Mouse (Mus musculus): ENCODE results near the gene Gm45713. TPM values are rescaled to one million over a fixed set of nuclear protein-coding genes. Genes with fewer than 3 reads are reported as not detected.
"Not testable (repeated sequence)": the region's sequence is repeated elsewhere in the genome, so short reads cannot be mapped to it uniquely, and the experiment has no call there.

The Gm45713 gene
- polyA plus RNA-seq, 1 experiment = not detected

- H3K4me1 ChIP-seq (ENCODE audit: control insufficient read depth, insufficient read depth, insufficient read length, low read length) = no peaks in the 10 kb centered on the region
- no peak overlapping the region for H3K4me3 ChIP-seq (ENCODE audit: insufficient read depth, low read depth, low read length)
- no peak overlapping the region for H3K27ac ChIP-seq (replicated peaks; ENCODE audit: low read depth, low read length)
Observed at GRCm38 (mm10) chr7:45112529-45112928, 23.5 kb downstream of the Gm45713 start.

- Histone ChIP-seq H3K27ac (replicated peaks; ENCODE audit: low read depth, low read length) (no peak overlapping the region), H3K4me3 (ENCODE audit: insufficient read depth, low read depth, low read length) (no peak overlapping the region), H3K4me1 (ENCODE audit: control insufficient read depth, insufficient read depth, insufficient read length, low read length) (no peaks in the 10 kb centered on the region)
Observed at GRCm38 (mm10) chr7:45111940-45112339, 24.1 kb downstream of the Gm45713 start.

GRCm38 (mm10) chr7:45110089-45110488 is 25.9 kb downstream of the Gm45713 start:
- not testable (repeated sequence) for H3K27ac ChIP-seq (replicated peaks; ENCODE audit: low read depth, low read length); H3K4me3 ChIP-seq (ENCODE audit: insufficient read depth, low read depth, low read length); H3K4me1 ChIP-seq (ENCODE audit: control insufficient read depth, insufficient read depth, insufficient read length, low read length)

- no peak overlapping the region for H3K4me3 ChIP-seq (ENCODE audit: insufficient read depth, low read depth, low read length)
Observed at GRCm38 (mm10) chr7:45107052-45107645, 28.9 kb downstream of the Gm45713 start.

GRCm38 (mm10) chr7:45106441-45106840 is 29.6 kb downstream of the Gm45713 start:
- Histone ChIP-seq H3K4me3 (ENCODE audit: insufficient read depth, low read depth, low read length) (no peak overlapping the region), H3K4me1 (ENCODE audit: control insufficient read depth, insufficient read depth, insufficient read length, low read length) (peaks cover 16% of the 10 kb centered on the region), H3K27ac (replicated peaks; ENCODE audit: low read depth, low read length) (no peak overlapping the region)

More at GRCm38 (mm10) chr7:45107052-45107645, 28.9 kb downstream of the Gm45713 start:
- Histone ChIP-seq H3K4me1 (ENCODE audit: control insufficient read depth, insufficient read depth, insufficient read length, low read length) (peaks cover 9% of the 10 kb centered on the region), H3K27ac (replicated peaks; ENCODE audit: low read depth, low read length) (no peak overlapping the region)

GRCm38 (mm10) chr7:45105491-45105890 is 30.5 kb downstream of the Gm45713 start:
- Histone ChIP-seq H3K4me1 (ENCODE audit: control insufficient read depth, insufficient read depth, insufficient read length, low read length) (peaks cover 22% of the 10 kb centered on the region), H3K27ac (replicated peaks; ENCODE audit: low read depth, low read length) (no peak overlapping the region), H3K4me3 (ENCODE audit: insufficient read depth, low read depth, low read length) (no peak overlapping the region)

- peaks cover 24% of the 10 kb centered on the region for H3K4me1 ChIP-seq (ENCODE audit: control insufficient read depth, insufficient read depth, insufficient read length, low read length)
- H3K4me3 ChIP-seq (ENCODE audit: insufficient read depth, low read depth, low read length) = no peak overlapping the region
Observed at GRCm38 (mm10) chr7:45104941-45105340, 31.1 kb downstream of the Gm45713 start.

GRCm38 (mm10) chr7:45103652-45104180 is 32.3 kb downstream of the Gm45713 start, which contains the start of gene Fcgrt:
TSS of gene Fcgrt (minus strand) at chr7:45103851.
- peak within 1 kb of the TSS; percentile 76 for H3K4me3 ChIP-seq (ENCODE audit: insufficient read depth, low read depth, low read length)
- H3K4me1 ChIP-seq (ENCODE audit: control insufficient read depth, insufficient read depth, insufficient read length, low read length) = peaks cover 29% of the 10 kb centered on the region
- peak within 1 kb of the TSS; percentile 89 for H3K27ac ChIP-seq (replicated peaks; ENCODE audit: low read depth, low read length)

More at GRCm38 (mm10) chr7:45104941-45105340, 31.1 kb downstream of the Gm45713 start:
- no peak overlapping the region for H3K27ac ChIP-seq (replicated peaks; ENCODE audit: low read depth, low read length)

GRCm38 (mm10) chr7:45102940-45103585 is 33.0 kb downstream of the Gm45713 start:
- peak overlapping the region; percentile 89 for H3K27ac ChIP-seq (replicated peaks; ENCODE audit: low read depth, low read length)
- H3K4me1 ChIP-seq (ENCODE audit: control insufficient read depth, insufficient read depth, insufficient read length, low read length) = peaks cover 35% of the 10 kb centered on the region
- H3K4me3 ChIP-seq (ENCODE audit: insufficient read depth, low read depth, low read length) = peak overlapping the region; percentile 76

- Histone ChIP-seq H3K27ac (replicated peaks; ENCODE audit: low read depth, low read length) (peak overlapping the region; percentile 89), H3K4me1 (ENCODE audit: control insufficient read depth, insufficient read depth, insufficient read length, low read length) (peaks cover 42% of the 10 kb centered on the region), H3K4me3 (ENCODE audit: insufficient read depth, low read depth, low read length) (peak overlapping the region; percentile 76)
Observed at GRCm38 (mm10) chr7:45102441-45102840, 33.6 kb downstream of the Gm45713 start.

- H3K4me3 ChIP-seq (ENCODE audit: insufficient read depth, low read depth, low read length) = peak overlapping the region; percentile 38
- H3K4me1 ChIP-seq (ENCODE audit: control insufficient read depth, insufficient read depth, insufficient read length, low read length) = peaks cover 43% of the 10 kb centered on the region
- peak overlapping the region; percentile 86 for H3K27ac ChIP-seq (replicated peaks; ENCODE audit: low read depth, low read length)
Observed at GRCm38 (mm10) chr7:45100046-45100445, 36.0 kb downstream of the Gm45713 start.

GRCm38 (mm10) chr7:45098541-45099240 is 37.3 kb downstream of the Gm45713 start:
- Histone ChIP-seq H3K4me3 (ENCODE audit: insufficient read depth, low read depth, low read length) (no peak overlapping the region), H3K27ac (replicated peaks; ENCODE audit: low read depth, low read length) (peak overlapping the region; percentile 45), H3K4me1 (ENCODE audit: control insufficient read depth, insufficient read depth, insufficient read length, low read length) (peaks cover 39% of the 10 kb centered on the region)

- Histone ChIP-seq H3K4me1 (ENCODE audit: control insufficient read depth, insufficient read depth, insufficient read length, low read length) (peaks cover 37% of the 10 kb centered on the region), H3K4me3 (ENCODE audit: insufficient read depth, low read depth, low read length) (no peak overlapping the region), H3K27ac (replicated peaks; ENCODE audit: low read depth, low read length) (peak overlapping the region; percentile 68)
Observed at GRCm38 (mm10) chr7:45097479-45097878, 38.6 kb downstream of the Gm45713 start.

- H3K4me1 ChIP-seq (ENCODE audit: control insufficient read depth, insufficient read depth, insufficient read length, low read length) = peaks cover 30% of the 10 kb centered on the region
- not testable (repeated sequence) for H3K4me3 ChIP-seq (ENCODE audit: insufficient read depth, low read depth, low read length); H3K27ac ChIP-seq (replicated peaks; ENCODE audit: low read depth, low read length)
Observed at GRCm38 (mm10) chr7:45095965-45096364, 40.1 kb downstream of the Gm45713 start.

GRCm38 (mm10) chr7:45095367-45095766 is 40.7 kb downstream of the Gm45713 start:
- Histone ChIP-seq H3K27ac (replicated peaks; ENCODE audit: low read depth, low read length) (peak overlapping the region; percentile 38; the same call in 1 of the 2 replicates), H3K4me1 (ENCODE audit: control insufficient read depth, insufficient read depth, insufficient read length, low read length) (peaks cover 26% of the 10 kb centered on the region)

More at GRCm38 (mm10) chr7:45095367-45095766, 40.7 kb downstream of the Gm45713 start:
- H3K4me3 ChIP-seq (ENCODE audit: insufficient read depth, low read depth, low read length) = no peak overlapping the region
